Mouse (Mus musculus) induced T-regulatory cell, adult 2 months (primary cell): ENCODE data around the gene Ccdc153.

Source experiments
- DNase-seq: peaks from one replicate; pipeline ENCODE4 v3.0.0-alpha.2; 2012; ENCODE audit warnings: low read depth

The Ccdc153 gene

GRCm38 (mm10) chr9:44287401-44288075 lies 47.1 kb downstream of the Ccdc153 start:
- DNase-seq: peak; percentile 36

DNA sequence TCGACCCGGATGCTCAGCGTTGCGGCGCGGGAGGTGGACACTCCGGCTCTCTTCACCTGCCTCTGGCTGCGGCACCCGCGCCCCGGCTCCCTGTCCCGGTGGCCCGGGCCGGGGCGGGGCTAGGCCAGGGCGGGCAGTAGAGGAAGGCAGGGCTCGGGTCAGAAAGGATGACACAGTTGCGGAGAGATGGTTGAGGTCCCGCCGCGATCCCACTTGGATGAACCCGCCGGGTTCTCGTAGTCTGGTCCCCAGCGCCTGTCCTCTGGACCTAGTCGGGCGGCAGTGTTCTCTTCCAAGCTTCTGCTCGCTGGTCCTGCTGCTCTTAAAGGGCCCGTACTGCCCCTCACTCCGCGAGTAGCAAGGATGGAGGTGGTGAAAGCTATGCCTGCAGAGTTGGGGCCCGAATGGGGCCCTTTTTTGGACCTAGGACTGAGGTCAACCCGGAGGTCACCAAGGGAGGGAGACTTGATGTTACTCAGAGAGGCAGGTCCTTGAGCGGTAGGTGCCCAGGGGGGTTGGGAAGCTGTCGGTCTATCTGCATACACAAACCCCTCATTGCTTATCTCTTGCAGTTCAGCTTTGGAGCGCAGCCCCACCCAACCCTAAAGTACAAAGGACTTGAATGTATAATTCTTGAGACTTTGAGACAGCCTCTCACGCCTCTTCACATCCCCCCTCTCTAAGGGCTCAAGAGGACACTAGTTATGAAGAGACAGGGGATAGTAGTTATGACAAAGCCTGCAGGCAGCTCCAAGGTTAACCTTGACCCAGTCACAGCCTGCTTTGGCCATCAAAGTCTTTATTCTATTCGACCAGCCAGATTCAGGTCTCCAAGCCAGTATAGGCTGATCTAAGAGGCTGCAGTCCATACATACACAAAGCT lies 47.8 kb downstream of the Ccdc153 start, which contains the start of gene Abcg4:
TSS of gene Abcg4 (minus strand) at position 540 of the 883 bp plus-strand sequence.
- peak; percentile 54 for DNase-seq

DNA sequence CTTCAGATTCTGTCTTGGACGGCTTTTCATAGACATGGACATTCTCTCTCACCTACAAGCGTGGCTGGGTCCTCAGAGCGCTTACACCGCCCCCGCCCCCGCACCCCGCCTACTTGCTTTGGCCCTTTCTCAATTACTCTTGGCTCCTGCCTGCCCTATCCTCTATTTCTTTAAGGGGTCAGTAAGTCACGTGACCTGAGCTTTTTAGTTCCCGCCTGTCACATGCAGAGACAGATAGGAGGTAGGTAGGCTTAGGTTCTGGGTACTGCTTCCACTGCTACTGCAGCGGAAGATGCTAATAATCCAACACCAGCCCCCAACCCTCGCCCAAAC lies 48.4 kb downstream of the Ccdc153 start:
- no peak for DNase-seq

- DNase-seq: peak; percentile 80
Measured at GRCm38 (mm10) chr9:44292490-44292889, 52.0 kb downstream of the Ccdc153 start.
